Mouse (Mus musculus) stomach, embryonic 14.5 days (tissue): ENCODE results near the gene Prdm13. TPM values are rescaled to one million over a fixed set of nuclear protein-coding genes. Genes with fewer than 3 reads are reported as not detected.

Experiments
- ATAC-seq: fragments of 200-750 bp; cut with Nextera tagmentation; 2 replicates; pipeline ENCODE4 v1.8.0; 2017; ENCODE audit warnings: low read depth, moderate TSS enrichment; ENCODE audit not compliant: insufficient number of reproducible peaks, insufficient read depth, low FRiP score
- H3K27ac ChIP-seq: fragments of 300-500 bp; sonication (generic); 2 replicates; pipeline ENCODE4 v1.5.1; 2014; ENCODE audit warnings: mild to moderate bottlenecking, low read length, moderate library complexity, mixed read lengths
- H3K27me3 ChIP-seq: fragments of 300-500 bp; sonication (generic); 2 replicates; pipeline ENCODE4 v1.6.1; 2014; ENCODE audit warnings: low read length, control low read depth, mixed read lengths; ENCODE audit not compliant: control insufficient read depth, insufficient read depth
- H3K36me3 ChIP-seq: fragments of 300-500 bp; sonication (generic); 2 replicates; pipeline ENCODE4 v1.6.1; 2014; ENCODE audit warnings: mild to moderate bottlenecking, control low read depth, low read length, moderate library complexity, mixed read lengths; ENCODE audit not compliant: control insufficient read depth, insufficient read depth
- H3K4me1 ChIP-seq: fragments of 300-500 bp; sonication (generic); 2 replicates; pipeline ENCODE4 v1.6.1; 2014; ENCODE audit warnings: low read length, control low read depth, mixed read lengths; ENCODE audit not compliant: control insufficient read depth, insufficient read depth
- H3K4me2 ChIP-seq: fragments of 300-500 bp; sonication (generic); replicated peaks from 2 replicates; pipeline ENCODE4 v1.6.1; 2014; ENCODE audit warnings: low read depth, low read length, control low read depth
- H3K4me3 ChIP-seq: fragments of 300-500 bp; sonication (generic); 2 replicates; pipeline ENCODE4 v1.5.1; 2014; ENCODE audit warnings: low read depth, low read length, control low read depth
- H3K9ac ChIP-seq: fragments of 300-500 bp; sonication (generic); replicated peaks from 2 replicates; pipeline ENCODE4 v1.6.1; 2014; ENCODE audit warnings: low read depth, mild to moderate bottlenecking, control low read depth, low read length, moderate library complexity, mixed read lengths
- H3K9me3 ChIP-seq: fragments of 300-500 bp; sonication (generic); 2 replicates; pipeline ENCODE4 v1.6.1; 2016; ENCODE audit warnings: low read depth, low read length, control low read depth; ENCODE audit not compliant: control insufficient read depth
- WGBS: fragments of 180-500 bp; shearing (Covaris S2); extraction: QIAGEN DNeasy Blood & Tissue Kit; methylation state at CpG from one replicate; pipeline ENCODE4 v1.1.7; 2014; 5-methylcytosine and 5-hydroxymethylcytosine counted together
- polyA plus RNA-seq: library from polyadenylated mRNA; unstranded; fragments of >200 nt; fragmentation: Nextera tagmentation; extraction: Ambion mirVana; gene quantifications from 2 replicates; pipeline ENCODE4 v1.2.1, GENCODE M21; 2014

The Prdm13 gene
- polyA plus RNA-seq, 1 experiment from 2014 or later: not detected

- Histone ChIP-seq H3K9ac (no peak overlapping the region), H3K4me1 (no peaks in the 10 kb centered on the region), H3K27ac (no peak overlapping the region), H3K4me2 (no peak overlapping the region), H3K36me3 (no peaks in the 10 kb centered on the region), H3K4me3 (no peak overlapping the region), H3K27me3 (no peaks in the 10 kb centered on the region), H3K9me3 (no peaks in the 10 kb centered on the region)
- WGBS: 43% methylated on average over 3 of the region's 3 CpGs
- peak; percentile 42; the same call in 1 of the 2 replicates for ATAC-seq
Observed at GRCm38 (mm10) chr4:21628367-21629274, 57.1 kb downstream of the Prdm13 start.

Other genes starting within 250 kb of the Prdm13 start
- gene Ccnc, start 41.7 kb upstream of the Prdm13 start, polyA plus RNA-seq: 46.7 and 49.7 TPM in 2 replicates
- gene Usp45, start 81.2 kb upstream of the Prdm13 start, polyA plus RNA-seq: 13.2 and 15.0 TPM in 2 replicates
- 15.6 and 17.8 TPM in 2 replicates for gene Tstd3, start 81.2 kb upstream of the Prdm13 start, polyA plus RNA-seq
- gene Pnisr, start 161.6 kb upstream of the Prdm13 start, polyA plus RNA-seq: 206 and 216 TPM in 2 replicates
- 13.1 and 13.3 TPM in 2 replicates for gene Coq3, start 193.7 kb upstream of the Prdm13 start, polyA plus RNA-seq
- 6.6 and 9.1 TPM in 2 replicates for gene Faxc, start 245.4 kb upstream of the Prdm13 start, polyA plus RNA-seq